Mouse (Mus musculus): ENCODE measurements at regions not wholly inside any gene's neighbourhood (a gene's known extent, or its start where the extent isn't known, plus 50 kb on each side); places are given as distances from the start of the nearest gene placed in this dataset.

DNA sequence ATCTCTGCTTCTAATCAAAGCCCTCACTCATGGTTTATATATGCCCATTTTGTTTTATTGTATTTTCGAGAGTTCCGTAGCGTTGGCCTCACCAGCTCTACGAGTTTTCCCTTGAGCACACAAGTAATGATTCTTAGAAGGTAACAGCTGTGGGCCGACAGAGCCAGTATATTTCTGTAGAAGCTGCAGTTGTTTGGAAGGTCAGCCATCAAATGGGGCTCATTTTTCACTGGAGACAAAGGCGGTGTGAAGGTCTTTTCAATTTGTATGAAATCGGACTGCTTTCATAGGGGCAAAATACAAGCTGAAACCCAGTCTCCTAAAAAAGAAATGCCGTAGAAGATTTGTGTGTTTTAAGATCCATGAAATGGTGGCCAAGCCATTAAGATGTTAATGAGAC lies 307.9 kb downstream of the Qk start:
- TF ChIP-seq POLR2A (IDR thresholded peaks at IDR 0.05; ENCODE audit: borderline replicate concordance, low read depth, low read length) (no peak), CTCF (IDR thresholded peaks at IDR 0.05; ENCODE audit: low read depth, low read length) (no peak)
